Mouse (Mus musculus) liver, embryonic 16.5 days (tissue): ENCODE results near the gene Rhno1. TPM values are rescaled to one million over a fixed set of nuclear protein-coding genes. Genes with fewer than 3 reads are reported as not detected.

Experiments used
- ATAC-seq: fragments of 200-750 bp; cut with Nextera tagmentation; 2 replicates; pipeline ENCODE4 v1.8.0; 2017; ENCODE audit warnings: low read depth, mild to moderate bottlenecking, moderate number of reproducible peaks, moderate library complexity
- H3K27ac ChIP-seq: fragments of 300-500 bp; sonication (generic); 2 replicates; pipeline ENCODE4 v1.5.1; 2014; ENCODE audit warnings: mild to moderate bottlenecking, low read length
- H3K27me3 ChIP-seq: fragments of 300-500 bp; sonication (generic); 2 replicates; pipeline ENCODE4 v1.6.1; 2014; ENCODE audit warnings: low read depth, low read length, mixed read lengths; ENCODE audit not compliant: control insufficient read depth, insufficient read depth
- H3K36me3 ChIP-seq: fragments of 300-500 bp; sonication (generic); 2 replicates; pipeline ENCODE4 v1.6.1; 2014; ENCODE audit warnings: mild to moderate bottlenecking; ENCODE audit not compliant: control insufficient read depth, insufficient read depth
- H3K4me1 ChIP-seq: fragments of 300-500 bp; sonication (generic); 2 replicates; pipeline ENCODE4 v1.6.1; 2014; ENCODE audit warnings: low read depth, low read length, mixed read lengths; ENCODE audit not compliant: control insufficient read depth
- H3K4me2 ChIP-seq: fragments of 300-500 bp; sonication (generic); 2 replicates; pipeline ENCODE4 v1.6.1; 2014; ENCODE audit warnings: low read depth, low read length, mixed read lengths
- H3K4me3 ChIP-seq: fragments of 300-500 bp; sonication (generic); 2 replicates; pipeline ENCODE4 v1.5.1; 2014; ENCODE audit warnings: low read depth, mild to moderate bottlenecking, low read length
- H3K9ac ChIP-seq: fragments of 300-500 bp; sonication (generic); 2 replicates; pipeline ENCODE4 v1.6.1; 2014; ENCODE audit warnings: low read depth, low read length
- H3K9me3 ChIP-seq: fragments of 300-500 bp; sonication (generic); replicated peaks from 2 replicates; pipeline ENCODE4 v1.6.1; 2016; ENCODE audit warnings: low read length; ENCODE audit not compliant: control insufficient read depth
- WGBS: fragments of 180-500 bp; shearing (Covaris S2); extraction: QIAGEN DNeasy Blood & Tissue Kit; methylation state at CpG from one replicate; pipeline ENCODE4 v1.1.7; 2014; ENCODE audit not compliant: insufficient replicate concordance; 5-methylcytosine and 5-hydroxymethylcytosine counted together
- polyA plus RNA-seq: library from polyadenylated mRNA; unstranded; fragments of >200 nt; fragmentation: Nextera tagmentation; extraction: Ambion mirVana; gene quantifications from 2 replicates; pipeline ENCODE4 v1.2.1, GENCODE M21; 2015

The Rhno1 gene
- polyA plus RNA-seq, 1 experiment from 2014 or later: 48.0 TPM

- no peak overlapping the region for H3K4me3 ChIP-seq
Measured at GRCm38 (mm10) chr6:128314796-128315195, 47.9 kb downstream of the Rhno1 start.

GRCm38 (mm10) chr6:128308311-128308710 is 54.4 kb downstream of the Rhno1 start:
- H3K27me3 ChIP-seq: no peaks in the 10 kb centered on the region
- H3K4me3 ChIP-seq: no peak overlapping the region
- H3K4me2 ChIP-seq: no peak overlapping the region
- no peaks in the 10 kb centered on the region for H3K9me3 ChIP-seq
- H3K36me3 ChIP-seq: no peaks in the 10 kb centered on the region
- H3K27ac ChIP-seq: no peak overlapping the region
- ATAC-seq: no peak
- no peak overlapping the region for H3K9ac ChIP-seq
- H3K4me1 ChIP-seq: no peaks in the 10 kb centered on the region
- 27% methylated on average over 4 of the region's 4 CpGs for WGBS

More at GRCm38 (mm10) chr6:128314796-128315195, 47.9 kb downstream of the Rhno1 start:
- Histone ChIP-seq H3K4me2 (no peak overlapping the region), H3K9ac (no peak overlapping the region), H3K9me3 (no peaks in the 10 kb centered on the region), H3K4me1 (no peaks in the 10 kb centered on the region), H3K36me3 (no peaks in the 10 kb centered on the region), H3K27me3 (no peaks in the 10 kb centered on the region), H3K27ac (no peak overlapping the region)
- no peak for ATAC-seq
- WGBS: 58% methylated on average over 6 of the region's 6 CpGs

Other genes starting within 250 kb of the Rhno1 start
- 23.3 and 25.8 TPM in 2 replicates for gene Tspan9, start 219.3 kb downstream of the Rhno1 start, polyA plus RNA-seq
- 0.44 and 0.51 TPM in 2 replicates for gene Tead4, start 62.1 kb downstream of the Rhno1 start, polyA plus RNA-seq
- gene Tulp3, start 7.1 kb downstream of the Rhno1 start, polyA plus RNA-seq: 1.4 and 1.7 TPM in 2 replicates
- 14.4 and 17.3 TPM in 2 replicates for gene Foxm1, start 56 bp upstream of the Rhno1 start, polyA plus RNA-seq
- not detected in 2 replicates for gene Tex52, start 12.5 kb upstream of the Rhno1 start, polyA plus RNA-seq
- gene Gm44596, start 12.6 kb upstream of the Rhno1 start, polyA plus RNA-seq: not detected in 2 replicates
- gene Nrip2, start 36.4 kb upstream of the Rhno1 start, polyA plus RNA-seq: 4.1 and 4.7 TPM in 2 replicates
- gene Itfg2, start 62.0 kb upstream of the Rhno1 start, polyA plus RNA-seq: 10.5 and 11.9 TPM in 2 replicates
- gene Fkbp4, start 75.8 kb upstream of the Rhno1 start, polyA plus RNA-seq: 156 and 174 TPM in 2 replicates
- 674 and 844 TPM in 2 replicates for gene Pzp, start 163.8 kb upstream of the Rhno1 start, polyA plus RNA-seq
- 47.2 and 49.7 TPM in 2 replicates for gene A2ml1, start 218.7 kb upstream of the Rhno1 start, polyA plus RNA-seq